22 mouse cellular contexts compared by ENCODE assay signal in the genomic region with DNA sequence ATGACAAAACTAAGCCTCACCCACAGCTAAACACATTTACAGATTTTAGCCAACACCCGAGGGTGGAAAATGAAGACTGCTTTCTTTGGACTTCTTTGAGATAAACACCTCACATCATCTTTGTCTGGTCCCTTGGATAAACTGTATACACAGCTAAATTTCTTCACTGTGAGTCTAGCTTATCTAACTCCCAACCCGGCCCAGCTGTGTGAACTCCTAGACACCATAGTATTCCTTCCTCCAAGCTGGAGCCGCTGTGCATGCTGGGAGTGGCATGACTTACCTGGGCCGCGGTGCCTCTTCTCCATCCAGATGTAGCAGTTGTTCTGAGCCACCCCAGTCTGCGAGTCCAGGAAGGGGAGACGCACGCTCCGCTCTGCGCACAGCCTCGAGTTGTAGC.
DNase-seq lines count a peak whose midpoint lies in the region; ATAC-seq and TF ChIP-seq lines count a peak whose summit lies in the region.
"Had no signal": no experiment of that assay in that cellular context is flagged by ENCODE, and none has a peak within 500 bp of the region (broad histone marks: within the 10 kb centered on the region; RNA-seq: fewer than 3 reads in every experiment).

No protein-coding gene starts in this region.

- H3K27ac ChIP-seq in heart, embryonic 11.5 days (ENCODE audit: low read depth, low read length) = no peak overlapping the region
- peak overlapping the region; percentile 59 for H3K27ac ChIP-seq in liver, embryonic 12.5 days
- no peak overlapping the region for H3K27ac ChIP-seq in intestine, postnatal 0 days (ENCODE audit: low read depth, low read length)
- H3K27ac ChIP-seq in hindbrain, embryonic 10.5 days = no peak overlapping the region
- no peak overlapping the region for H3K27ac ChIP-seq in hindbrain, postnatal 0 days
- H3K27ac ChIP-seq: forebrain, embryonic 15.5 days; hindbrain, embryonic 13.5 days; layer of hippocampus, adult 2 months; lung, embryonic 15.5 days; macrophage; midbrain, embryonic 12.5 days; stomach, postnatal 0 days had no signal

- WGBS in heart, embryonic 11.5 days (ENCODE audit: insufficient replicate concordance) = 86% methylated on average over 11 of the region's 11 CpGs
- 68% methylated on average over 11 of the region's 11 CpGs for WGBS in liver, embryonic 12.5 days (ENCODE audit: insufficient replicate concordance)
- WGBS in intestine, postnatal 0 days = 85% methylated on average over 11 of the region's 11 CpGs
- WGBS in hindbrain, embryonic 10.5 days = 91% methylated on average over 11 of the region's 11 CpGs
- 91% methylated on average over 11 of the region's 11 CpGs for WGBS in hindbrain, postnatal 0 days

- TF ChIP-seq CTCF in intestine, postnatal 0 days (IDR thresholded peaks at IDR 0.05; ENCODE audit: low read depth) = no peak
- no peak for TF ChIP-seq CTCF in hindbrain, postnatal 0 days (IDR thresholded peaks at IDR 0.05; ENCODE audit: low read depth)

- H3K36me3 ChIP-seq in heart, embryonic 11.5 days (ENCODE audit: control insufficient read depth, insufficient read depth, low read length) = 0 out of 2 replicates have a peak, but pooled peaks cover 2% of the 10 kb centered on the region
- H3K36me3 ChIP-seq in liver, embryonic 12.5 days = peaks cover 9% of the 10 kb centered on the region
- peaks cover 8% of the 10 kb centered on the region; the same call in 1 of the 2 replicates for H3K36me3 ChIP-seq in intestine, postnatal 0 days (ENCODE audit: control insufficient read depth, insufficient read depth)
- H3K36me3 ChIP-seq in hindbrain, embryonic 10.5 days = no peaks in the 10 kb centered on the region
- no peaks in the 10 kb centered on the region for H3K36me3 ChIP-seq in hindbrain, postnatal 0 days (ENCODE audit: insufficient read depth, low read length)
- H3K36me3 ChIP-seq: forebrain, embryonic 15.5 days; lung, embryonic 15.5 days; midbrain, embryonic 12.5 days had no signal

- H3K4me1 ChIP-seq in heart, embryonic 11.5 days (ENCODE audit: control insufficient read depth, insufficient read depth, low read length) = peaks cover 16% of the 10 kb centered on the region
- peaks cover 65% of the 10 kb centered on the region for H3K4me1 ChIP-seq in liver, embryonic 12.5 days
- H3K4me1 ChIP-seq in intestine, postnatal 0 days (replicated peaks; ENCODE audit: control insufficient read depth, insufficient read depth, low read length) = no peaks in the 10 kb centered on the region
- peaks cover 13% of the 10 kb centered on the region for H3K4me1 ChIP-seq in hindbrain, embryonic 10.5 days (replicated peaks)
- no peaks in the 10 kb centered on the region for H3K4me1 ChIP-seq in hindbrain, postnatal 0 days (ENCODE audit: insufficient read depth, low read length)
- H3K4me1 ChIP-seq: lung, embryonic 15.5 days; midbrain, embryonic 12.5 days had no signal

- no peaks in the 10 kb centered on the region for H3K27me3 ChIP-seq in heart, embryonic 11.5 days (ENCODE audit: control insufficient read depth, insufficient read depth, low read length)
- no peaks in the 10 kb centered on the region for H3K27me3 ChIP-seq in liver, embryonic 12.5 days (replicated peaks)
- no peaks in the 10 kb centered on the region for H3K27me3 ChIP-seq in intestine, postnatal 0 days (replicated peaks; ENCODE audit: control insufficient read depth, insufficient read depth, low read length)
- no peaks in the 10 kb centered on the region for H3K27me3 ChIP-seq in hindbrain, embryonic 10.5 days (ENCODE audit: insufficient read depth, poor library complexity, severe bottlenecking)
- H3K27me3 ChIP-seq in hindbrain, postnatal 0 days (ENCODE audit: insufficient read depth, low read length) = no peaks in the 10 kb centered on the region
- H3K27me3 ChIP-seq: forebrain, embryonic 15.5 days; heart, embryonic 13.5 days; hindbrain, embryonic 13.5 days; lung, embryonic 15.5 days; midbrain, embryonic 12.5 days had no signal

- no peaks in the 10 kb centered on the region for H3K9me3 ChIP-seq in heart, embryonic 11.5 days (replicated peaks; ENCODE audit: control insufficient read depth, low read length)
- H3K9me3 ChIP-seq in liver, embryonic 12.5 days (replicated peaks) = no peaks in the 10 kb centered on the region
- H3K9me3 ChIP-seq in intestine, postnatal 0 days (ENCODE audit: control insufficient read depth) = no peaks in the 10 kb centered on the region
- peaks cover 5% of the 10 kb centered on the region; the same call in 1 of the 2 replicates for H3K9me3 ChIP-seq in hindbrain, embryonic 10.5 days
- H3K9me3 ChIP-seq in hindbrain, postnatal 0 days (ENCODE audit: low read length) = no peaks in the 10 kb centered on the region; the same call in 1 of the 2 replicates
- H3K9me3 ChIP-seq: forebrain, embryonic 15.5 days; hindbrain, embryonic 13.5 days; lung, embryonic 15.5 days; midbrain, embryonic 12.5 days had no signal

- no peak overlapping the region for H3K4me3 ChIP-seq in heart, embryonic 11.5 days (ENCODE audit: low read depth, low read length)
- no peak overlapping the region for H3K4me3 ChIP-seq in liver, embryonic 12.5 days
- no peak overlapping the region for H3K4me3 ChIP-seq in intestine, postnatal 0 days (ENCODE audit: low read depth, low read length)
- no peak overlapping the region for H3K4me3 ChIP-seq in hindbrain, embryonic 10.5 days
- no peak overlapping the region for H3K4me3 ChIP-seq in hindbrain, postnatal 0 days (ENCODE audit: low read length)
- H3K4me3 ChIP-seq: forebrain, embryonic 15.5 days; heart, embryonic 13.5 days; hindbrain, embryonic 13.5 days; layer of hippocampus, adult 2 months; lung, embryonic 15.5 days; midbrain, embryonic 12.5 days had no signal

- no peak overlapping the region for H3K9ac ChIP-seq in heart, embryonic 11.5 days (ENCODE audit: low read depth, low read length)
- no peak overlapping the region for H3K9ac ChIP-seq in liver, embryonic 12.5 days
- H3K9ac ChIP-seq in intestine, postnatal 0 days (ENCODE audit: low read depth, low read length) = no peak overlapping the region
- no peak overlapping the region for H3K9ac ChIP-seq in hindbrain, postnatal 0 days (replicated peaks; ENCODE audit: low read length)
- H3K9ac ChIP-seq: forebrain, embryonic 15.5 days; heart, embryonic 13.5 days; hindbrain, embryonic 13.5 days; lung, embryonic 15.5 days; midbrain, embryonic 12.5 days had no signal

- 0 out of 2 replicates have a peak, but pooled peaks have one; percentile 55 for ATAC-seq in heart, embryonic 11.5 days (replicated peaks; ENCODE audit: insufficient number of reproducible peaks, low FRiP score, low TSS enrichment)
- peak; percentile 86 for ATAC-seq in liver, embryonic 12.5 days
- peak; percentile 80 for ATAC-seq in megakaryocyte progenitor cell, adult 5-6 weeks (replicated peaks; ENCODE audit: poor library complexity)
- ATAC-seq in intestine, postnatal 0 days = no peak
- ATAC-seq in hindbrain, postnatal 0 days = no peak
- ATAC-seq: forebrain, embryonic 15.5 days had no signal

- intact Hi-C loops in heart, postnatal 10 days (cut with DNase I) = loop anchor here (5.0 kb wide), 1 partner anchor 248 kb away; no protein-coding TSS in a partner anchor

- no peak for DNase-seq in heart, postnatal 10 days
- DNase-seq in c-Kit-positive CD71-positive TER-119-positive erythroid progenitor cells, embryonic 14.5 days (ENCODE audit: low spot score) = peak; percentile 67
- DNase-seq in hindbrain, embryonic 10.5 days (ENCODE audit: low spot score) = no peak
- DNase-seq in hindbrain, postnatal 0 days (ENCODE audit: low spot score) = no peak
- DNase-seq: adrenal gland, postnatal 25 days; cerebellum, adult 18-20 months; cerebellum, postnatal 36 days; gastrocnemius, postnatal 10 days; right cerebral cortex, postnatal 14 days; thymus, postnatal 14 days had no signal

- no peak overlapping the region for H3K4me2 ChIP-seq in heart, embryonic 11.5 days
- peak overlapping the region; percentile 20 for H3K4me2 ChIP-seq in liver, embryonic 12.5 days
- H3K4me2 ChIP-seq in intestine, postnatal 0 days (replicated peaks; ENCODE audit: low read depth) = no peak overlapping the region
- no peak overlapping the region for H3K4me2 ChIP-seq in hindbrain, postnatal 0 days (ENCODE audit: low read depth, low read length)
- H3K4me2 ChIP-seq: forebrain, embryonic 15.5 days; heart, embryonic 13.5 days; hindbrain, embryonic 13.5 days; lung, embryonic 15.5 days; midbrain, embryonic 12.5 days had no signal

Comparison
In these comparisons a context has a peak if more than half of its experiments do, and no peak if none do; other contexts are left out.
1. ATAC-seq: peak in heart, embryonic 11.5 days (single experiment), liver, embryonic 12.5 days (single experiment) and megakaryocyte progenitor cell, adult 5-6 weeks (single experiment); none in intestine, postnatal 0 days (single experiment) and hindbrain, postnatal 0 days (single experiment).